Mouse (Mus musculus): ENCODE results near the gene Dnajb13. TPM values are rescaled to one million over a fixed set of nuclear protein-coding genes. Genes with fewer than 3 reads are reported as not detected.

Dnajb13 gene
- polyA plus RNA-seq, 1 experiment from 2014 or later: 0.18 TPM

DNA sequence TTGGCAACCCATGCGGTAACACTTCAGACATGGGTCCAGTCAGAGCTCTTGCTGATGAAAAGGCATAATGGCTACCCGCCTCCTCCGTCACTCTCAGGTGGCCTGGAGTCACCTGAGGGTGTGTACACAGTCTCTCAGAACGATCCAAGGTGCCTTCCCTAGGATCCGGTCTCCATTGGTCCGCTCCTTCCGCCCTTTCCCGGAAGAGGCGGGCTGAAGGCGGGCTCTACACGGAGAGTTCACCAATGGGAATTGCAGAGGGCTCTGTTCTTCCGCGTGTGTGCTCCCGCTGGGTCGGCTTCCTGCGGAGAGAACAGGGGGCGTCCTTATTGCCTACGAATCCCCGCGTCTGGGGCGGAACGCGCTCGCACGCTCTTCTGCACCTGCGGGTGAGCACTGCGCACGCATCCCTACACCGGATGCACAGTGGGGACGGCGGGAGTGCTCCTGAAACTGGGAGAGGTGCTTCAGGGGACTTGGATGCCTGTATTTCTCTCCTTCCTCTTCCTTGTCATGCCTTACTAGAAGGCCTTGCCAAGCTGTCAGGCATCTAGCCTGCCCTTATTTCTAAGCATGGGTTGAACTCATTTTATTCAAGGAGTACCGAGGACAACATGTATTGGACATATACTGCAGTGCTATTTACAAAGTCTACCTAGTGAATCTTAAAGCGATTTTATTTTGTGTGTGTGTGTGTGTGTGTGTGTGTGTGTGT is 22.2 kb upstream of the Dnajb13 start, which contains the start of gene Coa4:
Gene Coa4 (plus strand): TSS at position 268 of the 715 bp plus-strand sequence.
- Histone ChIP-seq H3K36me3 (ENCODE audit: insufficient read depth, low read length) (peaks cover 11% of the 10 kb centered on the region), H3K4me3 (replicated peaks; ENCODE audit: low read depth, low read length) (peak within 1 kb of the TSS; percentile 70), H3K9me3 (replicated peaks; ENCODE audit: low read length) (no peaks in the 10 kb centered on the region), H3K27ac (peak within 1 kb of the TSS; percentile 95), H3K4me2 (ENCODE audit: low read length) (peak within 1 kb of the TSS; percentile 71), H3K4me1 (replicated peaks; ENCODE audit: insufficient read depth, low read length) (peaks cover 4% of the 10 kb centered on the region; the same call in 1 of the 2 replicates), H3K9ac (ENCODE audit: low read depth, low read length) (peak within 1 kb of the TSS; percentile 75), H3K27me3 (ENCODE audit: insufficient read depth, low read length) (no peaks in the 10 kb centered on the region)
- DNase-seq (ENCODE audit: low spot score) (peak; percentile 98), ATAC-seq (replicated peaks; ENCODE audit: low FRiP score, low read depth) (peak; percentile 99)
- WGBS: under 1% methylated on average over 33 of the region's 33 CpGs
- peak; percentile 27; the same call in 1 of the 2 replicates for TF ChIP-seq CTCF (IDR thresholded peaks at IDR 0.05; ENCODE audit: low read depth)

DNA sequence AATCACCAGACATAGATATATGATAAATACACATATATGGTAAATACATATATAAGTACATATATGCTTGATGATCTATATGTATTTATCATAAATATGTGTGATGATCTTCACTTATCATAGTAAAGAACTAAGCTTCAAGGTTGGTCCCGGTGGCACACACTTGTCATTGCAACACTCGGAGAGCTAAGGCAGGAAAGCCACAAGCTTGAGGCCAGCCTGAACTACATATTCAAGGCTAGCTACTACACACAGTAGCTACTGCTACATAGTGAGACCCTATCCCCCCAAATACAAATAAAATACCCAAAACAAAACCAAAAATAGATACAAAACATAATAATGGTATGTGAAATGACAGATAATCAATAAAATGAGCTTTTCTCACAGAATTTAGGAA is 21.1 kb upstream of the Dnajb13 start:
- Histone ChIP-seq H3K9me3 (replicated peaks; ENCODE audit: low read length) (no peaks in the 10 kb centered on the region), H3K4me2 (ENCODE audit: low read length) (no peak overlapping the region), H3K27ac (no peak overlapping the region), H3K9ac (ENCODE audit: low read depth, low read length) (no peak overlapping the region), H3K36me3 (ENCODE audit: insufficient read depth, low read length) (peaks cover 11% of the 10 kb centered on the region), H3K4me3 (replicated peaks; ENCODE audit: low read depth, low read length) (no peak overlapping the region), H3K4me1 (replicated peaks; ENCODE audit: insufficient read depth, low read length) (peaks cover 4% of the 10 kb centered on the region; the same call in 1 of the 2 replicates), H3K27me3 (ENCODE audit: insufficient read depth, low read length) (no peaks in the 10 kb centered on the region)
- no peak for TF ChIP-seq CTCF (IDR thresholded peaks at IDR 0.05; ENCODE audit: low read depth)
- DNase-seq (ENCODE audit: low spot score) (no peak), ATAC-seq (replicated peaks; ENCODE audit: low FRiP score, low read depth) (no peak)
- 91% methylated on average over 2 of the region's 2 CpGs for WGBS

DNA sequence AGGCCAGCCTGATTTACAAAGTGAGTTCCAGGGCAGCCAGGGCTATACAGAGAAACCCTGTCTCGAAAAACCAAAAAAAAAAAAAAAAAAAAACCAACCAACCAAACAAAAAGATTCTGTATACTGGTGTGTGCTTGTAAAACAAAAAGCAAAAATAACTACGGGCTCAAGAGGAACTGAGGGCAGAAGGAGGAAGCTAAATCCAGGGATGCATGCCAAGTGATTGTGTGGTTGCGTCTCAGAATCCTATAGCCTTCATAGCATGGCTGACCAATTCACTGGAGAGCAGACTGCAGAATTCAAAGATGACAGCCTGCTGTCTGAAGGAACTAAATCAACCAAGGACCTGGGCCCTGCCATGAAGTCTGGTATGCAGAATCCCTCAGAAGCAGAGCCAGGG is 19.5 kb upstream of the Dnajb13 start:
- ATAC-seq (replicated peaks; ENCODE audit: low FRiP score, low read depth): no peak
- Histone ChIP-seq H3K4me2 (ENCODE audit: low read length) (no peak overlapping the region), H3K4me3 (replicated peaks; ENCODE audit: low read depth, low read length) (no peak overlapping the region), H3K27ac (no peak overlapping the region), H3K36me3 (ENCODE audit: insufficient read depth, low read length) (peaks cover 5% of the 10 kb centered on the region), H3K4me1 (replicated peaks; ENCODE audit: insufficient read depth, low read length) (peaks cover 4% of the 10 kb centered on the region; the same call in 1 of the 2 replicates), H3K9me3 (replicated peaks; ENCODE audit: low read length) (no peaks in the 10 kb centered on the region), H3K27me3 (ENCODE audit: insufficient read depth, low read length) (no peaks in the 10 kb centered on the region), H3K9ac (ENCODE audit: low read depth, low read length) (no peak overlapping the region)
- WGBS: 79% methylated on average over 3 of the region's 3 CpGs
- no peak for DNase-seq (ENCODE audit: low spot score)
- TF ChIP-seq CTCF (IDR thresholded peaks at IDR 0.05; ENCODE audit: low read depth): no peak

DNA sequence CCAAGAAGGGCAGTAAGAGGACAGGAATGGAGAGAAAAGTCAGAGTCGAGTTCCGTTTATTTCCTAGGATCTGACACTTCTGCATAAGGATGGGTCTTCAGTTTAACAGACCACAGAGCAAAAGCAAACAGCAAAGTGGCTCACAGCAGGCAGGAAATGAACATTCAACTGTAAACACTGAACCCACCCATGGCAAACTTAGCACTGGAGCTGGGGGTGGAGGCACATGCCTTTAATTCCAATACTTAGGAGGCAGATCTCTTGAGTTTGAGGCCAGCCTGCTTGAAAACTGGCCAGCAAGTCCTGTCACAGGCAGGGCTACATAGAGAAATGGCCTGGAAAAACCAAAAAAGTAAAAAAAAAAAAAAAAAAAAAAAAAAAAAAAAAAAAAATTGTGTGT is 18.7 kb upstream of the Dnajb13 start:
- Histone ChIP-seq H3K9me3 (replicated peaks; ENCODE audit: low read length) (no peaks in the 10 kb centered on the region), H3K4me3 (replicated peaks; ENCODE audit: low read depth, low read length) (no peak overlapping the region), H3K27me3 (ENCODE audit: insufficient read depth, low read length) (no peaks in the 10 kb centered on the region), H3K4me1 (replicated peaks; ENCODE audit: insufficient read depth, low read length) (peaks cover 4% of the 10 kb centered on the region; the same call in 1 of the 2 replicates), H3K36me3 (ENCODE audit: insufficient read depth, low read length) (no peaks in the 10 kb centered on the region), H3K4me2 (ENCODE audit: low read length) (no peak overlapping the region), H3K9ac (ENCODE audit: low read depth, low read length) (no peak overlapping the region), H3K27ac (no peak overlapping the region)
- TF ChIP-seq CTCF (IDR thresholded peaks at IDR 0.05; ENCODE audit: low read depth): no peak
- WGBS: 68% methylated on average over 2 of the region's 2 CpGs
- DNase-seq (ENCODE audit: low spot score) (no peak), ATAC-seq (replicated peaks; ENCODE audit: low FRiP score, low read depth) (no peak)

DNA sequence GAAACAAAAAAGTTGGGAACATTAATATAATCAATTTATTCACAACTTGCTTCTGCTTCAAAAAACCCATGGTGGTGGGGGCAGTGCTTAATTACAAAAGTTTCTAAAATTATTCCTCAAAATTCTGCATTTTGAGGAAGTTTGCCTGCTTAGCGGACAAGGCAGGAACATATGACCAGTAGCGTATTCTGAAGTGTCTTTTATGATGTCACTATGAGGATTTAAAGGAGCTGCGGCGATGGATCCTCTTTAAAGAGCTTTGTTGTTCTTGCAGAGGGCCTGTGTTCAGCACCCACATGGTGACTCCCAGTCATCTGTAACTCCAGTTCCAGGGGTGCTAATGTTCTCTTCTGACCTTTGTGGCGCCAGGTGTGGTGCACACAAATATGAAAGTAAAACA is 16.0 kb upstream of the Dnajb13 start:
- H3K9ac ChIP-seq (ENCODE audit: low read depth, low read length): no peak overlapping the region
- H3K9me3 ChIP-seq (replicated peaks; ENCODE audit: low read length): no peaks in the 10 kb centered on the region
- 89% methylated on average over 5 of the region's 5 CpGs for WGBS
- H3K4me3 ChIP-seq (replicated peaks; ENCODE audit: low read depth, low read length): no peak overlapping the region
- TF ChIP-seq CTCF (IDR thresholded peaks at IDR 0.05; ENCODE audit: low read depth): no peak
- H3K27ac ChIP-seq: no peak overlapping the region
- DNase-seq (ENCODE audit: low spot score) (no peak), ATAC-seq (replicated peaks; ENCODE audit: low FRiP score, low read depth) (no peak)
- no peaks in the 10 kb centered on the region for H3K27me3 ChIP-seq (ENCODE audit: insufficient read depth, low read length)
- H3K36me3 ChIP-seq (ENCODE audit: insufficient read depth, low read length): no peaks in the 10 kb centered on the region
- H3K4me1 ChIP-seq (replicated peaks; ENCODE audit: insufficient read depth, low read length): no peaks in the 10 kb centered on the region
- no peak overlapping the region for H3K4me2 ChIP-seq (ENCODE audit: low read length)

DNA sequence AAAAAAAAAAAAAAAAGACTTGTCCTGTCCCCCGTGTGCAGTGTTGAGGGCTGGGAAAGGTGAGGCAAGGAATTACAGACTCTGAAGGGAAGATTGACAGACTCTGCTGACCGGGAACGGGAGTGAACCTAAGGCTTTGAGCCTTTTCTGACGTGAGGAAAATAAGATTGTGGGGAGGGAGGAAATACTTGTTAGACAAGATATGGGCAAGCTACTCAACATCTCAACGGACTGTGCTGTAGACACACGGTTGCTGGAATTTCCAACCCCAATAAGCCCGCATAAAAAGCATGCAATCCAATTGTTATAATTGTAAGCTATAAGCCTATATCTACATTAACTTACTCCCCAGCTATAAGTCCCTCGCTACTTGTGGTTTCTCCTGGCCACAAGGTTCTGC is 9.9 kb upstream of the Dnajb13 start:
- no peaks in the 10 kb centered on the region for H3K4me1 ChIP-seq (replicated peaks; ENCODE audit: insufficient read depth, low read length)
- no peak overlapping the region for H3K4me2 ChIP-seq (ENCODE audit: low read length)
- H3K4me3 ChIP-seq (replicated peaks; ENCODE audit: low read depth, low read length): no peak overlapping the region
- DNase-seq (ENCODE audit: low spot score) (no peak), ATAC-seq (replicated peaks; ENCODE audit: low FRiP score, low read depth) (no peak)
- 67% methylated on average over 8 of the region's 8 CpGs for WGBS
- no peak overlapping the region for H3K9ac ChIP-seq (ENCODE audit: low read depth, low read length)
- no peaks in the 10 kb centered on the region for H3K27me3 ChIP-seq (ENCODE audit: insufficient read depth, low read length)
- H3K9me3 ChIP-seq (replicated peaks; ENCODE audit: low read length): no peaks in the 10 kb centered on the region
- no peak overlapping the region for H3K27ac ChIP-seq
- no peak for TF ChIP-seq CTCF (IDR thresholded peaks at IDR 0.05; ENCODE audit: low read depth)
- H3K36me3 ChIP-seq (ENCODE audit: insufficient read depth, low read length): no peaks in the 10 kb centered on the region
